Mouse (Mus musculus) testis, adult 2 months (tissue): Measurements from ENCODE around the gene E2f2.

Experiments
- CTCF ChIP-seq: fragments of 200-500 bp; IDR thresholded peaks from 2 replicates; pipeline ENCODE4 v1.5.1; 2012; ENCODE audit warnings: low read depth, mild to moderate bottlenecking, inconsistent platforms, low read length, moderate library complexity; ENCODE audit not compliant: control insufficient read depth, insufficient read depth, insufficient replicate concordance
- POLR2A ChIP-seq: fragments of 200-500 bp; IDR thresholded peaks from 2 replicates; pipeline ENCODE4 v1.6.1; 2012; ENCODE audit warnings: low read depth, mild to moderate bottlenecking, inconsistent platforms, low read length, moderate library complexity; ENCODE audit not compliant: control insufficient read depth

- TF ChIP-seq CTCF: no peak
- peak; percentile 92 for TF ChIP-seq POLR2A
These were observed 28.8 kb upstream of the E2f2 start, which contains the start of gene Id3 for GRCm38 (mm10) chr4:136143193-136143976.
